Mouse (Mus musculus) thymus, postnatal 4 days (tissue): Measurements from ENCODE around the gene Arsk.

ENCODE experiments used
- DNase-seq: peaks from one replicate; pipeline ENCODE4 v3.0.0; 2021

The Arsk gene

DNA sequence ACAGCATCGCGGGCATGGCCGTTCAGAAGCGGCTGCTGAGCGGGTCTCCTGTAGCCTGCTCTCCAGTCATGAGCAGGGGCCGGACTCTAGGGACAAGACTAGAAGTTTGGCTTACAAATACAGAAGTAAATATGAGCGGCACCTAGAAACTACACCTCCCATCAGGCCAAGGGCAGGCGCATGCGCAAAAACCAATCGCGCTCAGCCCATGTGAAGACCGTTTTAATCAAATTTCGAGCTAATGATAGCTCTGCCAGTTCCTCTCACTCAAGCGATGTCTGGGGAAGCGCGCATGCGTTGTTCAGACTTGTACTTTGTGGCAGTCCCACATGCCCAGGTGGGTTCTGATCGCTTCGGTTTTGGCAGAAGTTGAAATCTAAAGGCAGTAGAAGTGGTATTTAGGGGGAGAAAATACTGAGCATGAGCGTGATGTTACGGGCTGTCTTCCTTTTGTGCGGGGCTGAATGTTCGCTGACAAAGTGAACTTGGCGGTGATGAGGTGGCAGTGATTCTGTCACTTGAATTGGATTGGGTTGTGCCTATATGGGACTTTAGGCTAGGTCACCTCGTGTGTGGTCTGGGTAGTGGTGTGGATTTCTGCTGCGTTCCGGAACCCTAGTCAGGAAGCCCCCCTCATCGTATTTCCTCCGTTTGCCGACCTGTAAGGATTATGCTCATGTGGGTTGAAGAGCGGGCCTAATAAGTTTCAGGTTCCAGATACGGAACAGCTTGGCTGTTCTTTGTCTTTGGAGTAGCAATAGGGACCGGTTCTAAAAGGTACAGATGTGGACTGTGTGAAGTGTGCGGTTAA, at the start of gene Arsk, which contains the start of gene Ttc37:
Arsk (minus strand) TSS at position 168 of the 811 bp plus-strand sequence.
Ttc37 (plus strand) TSS at position 242 of the 811 bp plus-strand sequence.
- DNase-seq, result peak; percentile 95

DNA sequence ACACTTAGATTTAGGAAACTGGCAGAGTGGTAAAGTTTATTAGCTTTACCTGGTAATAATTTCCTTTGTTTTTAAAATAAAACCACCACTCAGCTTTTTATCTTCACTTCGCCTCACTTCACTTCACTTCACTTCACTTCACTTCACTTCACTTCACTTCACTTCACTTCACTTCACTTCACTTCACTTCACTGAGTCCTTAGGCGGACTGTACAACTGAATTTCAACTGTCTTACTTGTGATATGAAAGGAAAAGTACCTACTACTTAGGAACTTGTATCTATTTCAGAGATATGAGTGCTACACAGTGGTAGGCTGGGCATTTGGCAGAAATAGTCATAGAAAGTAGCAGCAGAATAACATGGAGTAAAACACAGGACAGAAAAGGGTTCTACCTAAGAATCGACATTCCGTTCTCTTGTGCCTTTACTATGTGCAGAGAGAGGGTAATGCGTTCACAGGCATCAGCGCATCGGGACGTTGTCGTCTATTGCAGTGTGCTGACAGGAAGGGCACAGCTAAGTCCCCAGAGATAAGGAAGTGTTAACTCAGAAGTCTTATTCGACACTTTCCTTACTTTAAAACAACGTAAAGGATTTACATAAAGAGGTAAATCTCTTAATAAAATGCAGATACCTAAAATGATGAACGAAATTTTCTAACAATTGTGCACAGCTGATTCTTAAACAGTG, 42.8 kb upstream of the Arsk start:
- DNase-seq, result no peak

DNA sequence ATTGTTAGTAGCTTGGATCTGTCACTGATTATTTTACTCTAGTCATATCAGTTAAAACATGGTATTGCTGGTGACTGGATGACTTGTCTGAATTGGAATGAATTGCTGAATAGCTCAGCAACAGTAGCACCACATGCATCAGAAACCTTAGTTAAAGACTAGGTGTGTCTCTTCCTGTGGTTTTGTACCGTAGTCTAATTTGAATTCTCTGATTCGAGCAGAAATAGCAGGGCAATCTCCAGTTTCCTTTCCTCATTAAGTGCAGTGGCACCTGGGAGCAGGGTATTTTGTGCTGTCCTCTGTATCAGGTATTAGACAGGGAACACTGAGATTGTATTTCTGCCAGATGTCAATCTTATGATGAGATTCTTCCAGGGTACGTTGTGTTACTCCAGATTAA, 40.4 kb upstream of the Arsk start:
- DNase-seq, result no peak

GRCm38 (mm10) chr13:76132415-76132814, 34.0 kb upstream of the Arsk start:
- no peak for DNase-seq

DNA sequence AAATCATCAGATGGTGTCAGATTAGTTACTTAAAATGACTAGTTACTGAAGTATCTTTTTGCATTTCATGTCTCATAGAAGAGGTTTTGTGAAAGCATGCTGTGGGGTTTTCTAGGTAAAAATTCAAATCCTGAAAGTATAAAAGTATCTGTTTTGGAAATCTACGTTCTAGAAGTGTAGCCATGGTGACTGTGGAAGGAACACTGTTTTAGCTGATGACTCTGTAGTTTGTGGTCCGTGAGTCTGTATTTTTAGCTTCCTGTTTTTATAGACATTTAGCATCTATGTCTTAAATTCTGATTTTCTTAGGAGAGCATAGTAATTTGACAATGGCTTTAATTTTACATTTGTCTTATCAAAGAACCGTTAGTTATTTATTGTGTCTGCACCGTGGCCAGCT, 30.3 kb upstream of the Arsk start:
- DNase-seq, result no peak

DNA sequence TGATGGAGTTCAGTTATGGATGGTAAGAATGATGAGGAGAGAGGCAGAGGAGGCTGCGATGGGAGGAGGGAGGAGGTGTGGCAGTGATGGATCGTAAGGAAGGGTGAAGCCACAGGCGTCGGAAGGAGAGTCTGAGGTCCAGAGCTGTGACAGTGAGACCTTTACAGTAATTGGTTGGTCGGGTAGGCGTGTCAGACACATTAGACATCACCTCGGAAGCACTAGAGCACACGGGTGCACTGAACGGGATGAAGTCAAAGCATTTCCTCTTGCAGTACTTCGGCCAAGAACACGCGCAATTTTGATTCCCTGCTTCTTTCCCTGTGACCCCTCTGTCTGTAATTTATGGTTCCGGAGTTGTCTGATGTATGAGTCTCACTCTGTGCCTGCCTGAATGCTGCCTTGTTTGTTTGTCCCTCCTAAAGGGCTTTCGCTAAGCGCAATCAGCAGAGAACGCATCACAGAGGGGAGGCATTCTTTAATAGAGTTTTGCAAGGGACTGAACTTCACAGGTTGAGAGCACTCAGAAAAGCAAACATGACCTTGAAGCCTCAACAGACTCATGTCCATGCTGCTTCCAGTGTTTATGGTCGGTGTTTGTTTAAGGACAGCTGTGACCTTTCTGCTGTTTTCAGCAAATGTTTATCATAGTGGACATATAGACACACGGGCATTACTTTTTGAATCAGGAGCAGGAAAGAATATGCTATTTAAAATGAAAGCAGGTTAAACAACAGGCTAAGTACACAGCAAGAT, 10.8 kb upstream of the Arsk start:
- no peak for DNase-seq

DNA sequence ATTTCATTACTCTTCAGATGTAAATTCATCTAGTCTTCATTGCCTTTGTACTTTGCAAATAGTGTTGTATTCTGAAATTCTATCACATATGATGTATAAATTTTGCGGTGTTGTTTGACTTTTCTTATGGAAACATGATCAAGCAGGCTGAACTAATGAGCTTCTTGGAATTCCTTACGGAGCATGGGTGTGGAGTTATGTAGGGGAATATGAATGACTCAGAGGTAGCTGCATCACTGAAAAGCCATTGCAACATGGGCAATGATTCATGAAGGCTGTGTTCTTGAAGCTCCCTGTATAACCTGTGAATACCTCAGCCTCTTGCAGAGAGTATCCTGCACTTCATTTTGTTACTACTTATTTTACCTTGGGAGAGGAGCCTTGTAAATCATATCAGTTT, 3.5 kb upstream of the Arsk start:
- DNase-seq, result no peak

DNA sequence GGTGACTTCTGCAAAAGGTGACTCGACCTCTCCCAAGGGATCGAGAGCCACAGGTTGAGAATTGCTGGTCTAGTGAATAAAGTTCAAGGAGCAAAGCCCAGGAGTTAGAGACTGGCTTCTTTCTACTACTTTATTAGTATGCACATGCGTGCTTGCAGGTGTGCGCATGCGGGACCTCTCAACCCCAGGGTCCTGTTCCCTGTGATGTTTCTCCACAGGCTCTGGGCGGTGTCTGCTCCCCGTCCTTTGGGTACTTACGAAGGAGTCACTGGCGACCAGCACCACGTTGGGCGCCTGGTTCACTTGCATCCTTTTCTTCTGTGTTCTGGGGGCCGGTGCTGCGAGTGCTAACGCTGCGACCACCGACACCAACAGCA, 356 bp downstream of the Arsk start:
- DNase-seq, result no peak

DNA sequence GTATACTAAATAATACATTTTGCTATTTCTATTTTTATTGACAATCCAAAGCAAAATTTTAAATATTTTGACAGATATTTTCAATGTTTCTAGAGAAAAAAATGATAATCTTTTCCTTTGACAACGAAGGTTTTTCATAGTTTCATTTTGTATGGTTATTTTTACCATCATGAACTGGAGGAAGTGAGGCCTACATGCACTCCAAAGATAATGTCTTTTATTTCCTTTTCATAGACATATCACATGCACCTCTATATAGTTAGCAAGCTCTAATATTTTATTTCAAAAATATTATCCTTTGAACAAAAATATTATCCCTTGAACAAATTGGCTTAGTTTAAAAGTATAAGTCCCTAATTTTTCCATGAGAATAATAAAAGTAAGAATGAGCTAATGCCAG, 24.1 kb downstream of the Arsk start:
- DNase-seq, result no peak

GRCm38 (mm10) chr13:76064363-76064945, 34.0 kb downstream of the Arsk start:
- no peak for DNase-seq

DNA sequence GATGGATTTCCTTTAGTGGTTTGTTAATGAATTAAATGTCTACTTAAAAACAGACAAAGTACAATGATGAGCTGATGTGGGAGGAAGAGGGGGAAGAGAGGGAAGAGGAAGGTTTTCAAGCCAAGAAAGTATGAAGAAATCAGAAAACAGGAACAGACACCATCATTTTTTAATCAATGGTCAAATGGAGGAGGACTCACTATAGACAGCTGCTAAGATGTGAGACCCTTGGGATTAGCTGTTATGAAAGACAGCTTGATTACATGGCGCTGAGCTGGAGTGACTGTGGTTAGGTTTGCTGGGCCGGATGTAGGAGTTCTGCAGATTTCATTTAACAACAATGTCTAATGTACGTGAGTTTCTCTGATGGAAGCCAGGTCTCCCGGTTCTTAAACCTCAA, 34.9 kb downstream of the Arsk start:
- no peak for DNase-seq

GRCm38 (mm10) chr13:76062569-76062968, 35.9 kb downstream of the Arsk start:
- DNase-seq, result no peak

DNA sequence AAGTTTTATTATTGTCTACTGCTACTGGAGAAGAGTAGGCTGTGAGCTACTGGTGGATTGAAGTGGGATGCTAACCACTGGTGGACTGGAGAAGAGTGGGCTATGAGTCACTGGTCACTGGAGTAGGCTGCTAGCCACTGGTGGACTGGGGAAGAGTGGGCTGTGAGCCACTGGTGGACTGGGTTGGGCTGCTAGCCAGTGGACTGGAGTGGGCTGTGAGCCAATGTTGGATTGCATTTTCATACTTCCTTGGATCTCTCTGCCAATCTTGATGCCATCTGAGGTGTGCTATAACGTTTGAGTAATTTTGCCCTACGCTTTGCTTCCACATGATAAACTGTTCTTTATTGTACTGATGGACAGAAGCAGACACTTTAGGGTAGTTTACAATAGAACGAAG, 36.3 kb downstream of the Arsk start:
- no peak for DNase-seq

- DNase-seq, result no peak
Observed at GRCm38 (mm10) chr13:76059591-76059990, 38.9 kb downstream of the Arsk start.

DNA sequence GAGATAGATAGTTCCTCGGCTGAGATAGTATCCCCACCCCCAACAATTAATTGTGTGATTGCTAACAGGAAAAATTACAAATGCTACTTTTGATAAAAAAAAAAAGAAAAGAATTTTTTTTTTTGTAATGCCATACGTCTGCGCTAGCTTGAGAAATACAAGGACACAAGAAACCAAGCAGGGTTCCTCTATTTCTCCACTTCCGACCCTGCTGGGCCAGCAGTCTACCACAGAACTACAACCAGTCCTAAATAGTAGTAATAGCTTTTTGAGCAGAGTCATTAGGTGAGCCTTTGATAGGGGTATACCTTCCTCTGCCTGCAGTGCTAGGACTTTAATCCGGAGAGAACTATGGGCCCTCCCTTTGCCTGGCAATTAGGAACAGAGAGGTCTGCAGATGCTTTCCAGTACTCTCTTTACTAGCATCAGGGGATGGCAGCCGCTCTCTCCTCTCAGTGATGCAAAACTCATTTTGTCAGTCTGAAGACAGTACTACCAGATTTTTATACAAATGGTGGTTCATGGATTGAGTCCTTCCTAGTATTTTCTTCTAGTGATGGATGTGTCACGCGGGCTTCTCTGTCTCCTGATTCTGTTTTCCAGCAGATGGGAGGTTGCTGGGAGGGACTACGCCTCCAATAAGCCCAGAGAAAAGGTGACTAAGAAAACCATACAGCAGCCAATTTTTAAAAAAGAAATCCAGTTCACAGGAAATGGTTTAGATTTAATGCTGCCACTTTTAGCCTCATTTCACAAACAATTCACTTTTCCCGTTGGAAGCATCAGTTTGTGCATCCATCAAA, 41.0 kb downstream of the Arsk start:
- no peak for DNase-seq

DNA sequence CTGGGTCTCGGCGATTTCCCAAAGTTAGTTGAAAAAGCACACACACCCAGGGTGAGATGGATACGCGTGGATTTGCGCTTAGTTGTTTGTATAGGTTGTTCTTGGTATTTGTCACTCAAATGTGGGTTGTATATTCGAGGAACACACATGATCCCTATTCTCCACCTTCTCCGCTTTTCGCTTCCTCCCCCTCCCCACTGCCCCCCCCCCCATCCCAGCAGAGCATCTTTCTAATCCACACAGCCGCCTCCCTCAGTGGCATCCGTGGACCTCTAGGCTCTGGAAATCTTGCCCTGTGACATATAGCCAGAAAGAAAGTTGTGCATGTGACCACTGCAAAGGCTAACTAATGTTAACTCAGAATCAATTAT, 41.6 kb downstream of the Arsk start, which contains the start of gene Gpr150:
Gpr150 (minus strand) TSS at position 101 of the 371 bp plus-strand sequence.
- DNase-seq, result no peak

DNA sequence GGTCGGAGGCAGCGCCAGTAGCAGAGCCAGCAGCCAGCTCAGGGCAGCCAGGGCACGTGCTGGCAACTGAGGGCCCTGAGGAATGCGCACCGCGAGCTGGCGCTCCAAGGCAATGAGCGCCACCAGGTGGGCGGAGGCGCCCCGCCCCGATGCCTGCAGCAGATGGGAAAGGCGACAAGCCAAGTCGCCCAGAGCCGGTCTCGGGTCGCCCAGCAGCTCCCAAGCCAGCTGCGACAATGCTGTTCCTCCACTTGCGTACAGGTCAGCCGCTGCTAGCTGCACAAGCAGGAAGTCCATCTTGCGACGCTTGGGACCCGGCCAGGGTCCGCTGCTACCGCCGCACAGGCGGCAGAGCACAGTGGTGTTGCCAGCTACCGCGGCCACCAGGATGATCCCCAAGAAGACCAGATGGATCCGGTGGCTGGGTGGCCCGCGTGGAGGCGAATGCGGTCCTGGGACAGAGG, 42.2 kb downstream of the Arsk start:
- peak; percentile 78 for DNase-seq

DNA sequence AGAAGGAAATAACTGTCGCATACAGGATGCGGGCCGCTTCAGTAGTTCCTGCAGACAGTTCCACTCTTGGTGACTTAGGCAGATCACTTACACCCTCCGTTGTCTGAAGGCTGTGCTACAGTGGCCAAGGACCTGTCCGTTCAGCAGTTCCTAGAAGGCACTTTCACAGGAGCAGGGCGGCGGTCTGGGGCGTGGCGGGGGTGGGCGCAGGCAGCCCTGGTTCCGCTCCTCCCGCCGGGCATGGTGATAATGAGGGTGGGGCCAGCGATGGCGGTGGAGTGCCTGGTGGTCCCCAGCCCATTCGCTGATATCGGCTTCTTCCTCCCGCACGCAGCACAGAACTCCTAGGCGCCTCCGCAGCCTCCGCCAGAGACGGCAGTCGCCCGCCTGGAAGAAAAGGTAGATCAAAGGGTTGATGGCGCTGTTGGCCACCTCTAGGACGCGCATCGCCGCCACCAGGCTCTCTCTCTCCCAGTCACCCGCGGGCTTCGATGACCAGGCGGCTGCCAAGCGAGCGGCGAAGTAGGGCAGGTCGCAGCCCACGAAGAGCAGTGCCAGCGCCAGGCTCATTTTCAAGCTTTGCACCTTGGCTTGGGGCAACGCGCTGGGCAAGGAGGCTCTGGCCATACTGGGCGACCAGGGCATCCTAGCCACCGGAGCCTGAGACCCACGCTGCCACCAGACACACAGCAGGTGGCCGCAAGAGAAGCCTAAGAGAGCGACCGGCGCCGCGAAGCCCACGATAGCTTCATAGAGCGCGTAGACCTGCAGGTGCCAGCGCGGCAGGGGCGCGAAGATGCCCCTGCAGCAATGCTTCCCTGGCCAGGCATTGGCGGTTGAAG, 42.8 kb downstream of the Arsk start:
- DNase-seq, result peak; percentile 26

DNA sequence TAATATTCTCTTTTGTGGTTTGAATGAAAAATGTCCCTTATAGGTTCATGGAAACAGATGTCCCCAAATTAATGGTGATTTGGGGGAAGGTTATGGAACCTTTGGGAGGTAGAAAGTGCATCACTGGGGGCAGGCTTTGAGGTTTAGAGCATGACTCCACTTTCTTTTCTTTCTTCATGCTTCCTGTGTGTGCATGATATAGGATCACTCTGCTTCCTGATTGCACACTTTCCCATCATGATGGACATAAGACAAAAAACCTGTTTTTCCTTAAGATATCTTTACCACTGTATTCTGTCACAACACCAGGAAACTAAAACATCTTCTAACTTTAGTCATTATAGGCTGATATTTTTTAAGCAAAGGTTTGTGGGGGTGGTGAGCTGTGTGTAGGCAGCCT, 53.5 kb downstream of the Arsk start:
- DNase-seq, result no peak

GRCm38 (mm10) chr13:76042455-76042854, 56.0 kb downstream of the Arsk start:
- no peak for DNase-seq

DNA sequence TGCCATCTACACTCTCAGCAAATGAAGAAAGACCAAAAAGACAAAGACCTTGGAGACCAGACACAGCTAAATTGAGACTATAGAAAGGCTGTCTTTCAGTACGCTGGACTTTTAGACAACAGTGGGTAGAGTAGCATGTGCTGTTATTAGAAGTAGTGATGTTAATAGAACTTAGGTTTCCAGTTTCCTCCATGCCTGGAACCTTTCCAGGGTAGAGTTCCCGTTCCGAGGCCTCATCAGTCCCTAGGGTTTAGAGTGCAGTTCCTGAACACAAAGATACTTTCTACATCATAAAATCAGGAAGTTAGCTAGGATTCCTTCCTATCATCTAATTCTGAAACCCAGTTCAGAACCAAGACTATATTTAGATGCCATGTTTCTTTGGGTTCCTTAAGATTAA, 73.9 kb downstream of the Arsk start:
- no peak for DNase-seq
